Mouse (Mus musculus) neural tube, embryonic 15.5 days (tissue): ENCODE measurements around the gene Hoxa6. TPM values are rescaled to one million over a fixed set of nuclear protein-coding genes. Genes with fewer than 3 reads are reported as not detected.

Source experiments
- ATAC-seq: fragments of 200-750 bp; cut with Nextera tagmentation; 2 replicates; pipeline ENCODE4 v1.8.0; 2017; ENCODE audit warnings: mild to moderate bottlenecking, moderate TSS enrichment, moderate library complexity; ENCODE audit not compliant: low FRiP score
- H3K27ac ChIP-seq: fragments of 300-500 bp; sonication (generic); replicated peaks from 2 replicates; pipeline ENCODE4 v1.5.1; 2015; ENCODE audit warnings: mild to moderate bottlenecking, inconsistent platforms
- H3K27me3 ChIP-seq: fragments of 300-500 bp; sonication (generic); replicated peaks from 2 replicates; pipeline ENCODE4 v1.6.1; 2015; ENCODE audit warnings: inconsistent platforms
- H3K36me3 ChIP-seq: fragments of 300-500 bp; sonication (generic); 2 replicates; pipeline ENCODE4 v1.6.1; 2015; ENCODE audit warnings: inconsistent platforms
- H3K4me1 ChIP-seq: fragments of 300-500 bp; sonication (generic); 2 replicates; pipeline ENCODE4 v1.6.1; 2015; ENCODE audit warnings: inconsistent platforms
- H3K4me2 ChIP-seq: fragments of 300-500 bp; sonication (generic); 2 replicates; pipeline ENCODE4 v1.6.1; 2015; ENCODE audit warnings: inconsistent platforms, mild to moderate bottlenecking, moderate library complexity
- H3K4me3 ChIP-seq: fragments of 300-500 bp; sonication (generic); replicated peaks from 2 replicates; pipeline ENCODE4 v1.5.1; 2015; ENCODE audit warnings: mild to moderate bottlenecking, inconsistent platforms
- H3K9ac ChIP-seq: fragments of 300-500 bp; sonication (generic); replicated peaks from 2 replicates; pipeline ENCODE4 v1.6.1; 2015; ENCODE audit warnings: mild to moderate bottlenecking, inconsistent platforms
- H3K9me3 ChIP-seq: fragments of 300-500 bp; sonication (generic); replicated peaks from 2 replicates; pipeline ENCODE4 v1.6.1; 2016; ENCODE audit warnings: inconsistent platforms
- WGBS: fragments of 180-500 bp; shearing (Covaris S2); methylation state at CpG from one replicate; pipeline ENCODE4 v1.1.7; 2015; ENCODE audit warnings: mixed read lengths; 5-methylcytosine and 5-hydroxymethylcytosine counted together
- polyA plus RNA-seq: library from polyadenylated mRNA; unstranded; fragments of >200 nt; fragmentation: Nextera tagmentation; extraction: Ambion mirVana; gene quantifications from 2 replicates; pipeline ENCODE4 v1.2.1, GENCODE M21; 2015

Gene Hoxa6
- polyA plus RNA-seq, 1 experiment from 2014 or later = 15.0 TPM

DNA sequence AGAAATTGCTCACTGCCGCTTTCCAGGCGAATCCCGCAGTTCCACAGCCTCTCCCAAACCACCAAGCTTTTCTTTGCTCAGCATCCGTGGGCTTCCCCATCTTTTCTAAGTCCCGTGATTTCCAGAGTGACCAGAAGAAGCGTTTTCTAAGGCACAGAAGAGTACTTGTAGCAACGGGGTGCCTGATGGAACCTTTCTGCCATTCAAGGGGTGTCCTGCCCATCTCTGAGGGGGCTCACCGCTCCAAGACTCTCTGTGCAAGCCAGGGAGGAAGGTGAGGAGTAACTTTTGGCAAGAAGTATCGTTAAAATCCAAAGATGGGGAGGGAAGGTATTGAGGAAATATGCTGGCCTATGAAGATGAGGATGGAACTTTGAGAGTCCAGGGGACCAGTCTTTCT, 30.7 kb downstream of the Hoxa6 start:
- no peaks in the 10 kb centered on the region for H3K27me3 ChIP-seq
- H3K9me3 ChIP-seq = no peaks in the 10 kb centered on the region
- peak overlapping the region; percentile 58 for H3K9ac ChIP-seq
- H3K36me3 ChIP-seq = no peaks in the 10 kb centered on the region
- H3K4me3 ChIP-seq = peak overlapping the region; percentile 46
- peak overlapping the region; percentile 88 for H3K27ac ChIP-seq
- ATAC-seq = no peak
- H3K4me1 ChIP-seq = peaks cover 83% of the 10 kb centered on the region
- H3K4me2 ChIP-seq = peak overlapping the region; percentile 63
- WGBS = 10% methylated on average over 9 of the region's 9 CpGs

DNA sequence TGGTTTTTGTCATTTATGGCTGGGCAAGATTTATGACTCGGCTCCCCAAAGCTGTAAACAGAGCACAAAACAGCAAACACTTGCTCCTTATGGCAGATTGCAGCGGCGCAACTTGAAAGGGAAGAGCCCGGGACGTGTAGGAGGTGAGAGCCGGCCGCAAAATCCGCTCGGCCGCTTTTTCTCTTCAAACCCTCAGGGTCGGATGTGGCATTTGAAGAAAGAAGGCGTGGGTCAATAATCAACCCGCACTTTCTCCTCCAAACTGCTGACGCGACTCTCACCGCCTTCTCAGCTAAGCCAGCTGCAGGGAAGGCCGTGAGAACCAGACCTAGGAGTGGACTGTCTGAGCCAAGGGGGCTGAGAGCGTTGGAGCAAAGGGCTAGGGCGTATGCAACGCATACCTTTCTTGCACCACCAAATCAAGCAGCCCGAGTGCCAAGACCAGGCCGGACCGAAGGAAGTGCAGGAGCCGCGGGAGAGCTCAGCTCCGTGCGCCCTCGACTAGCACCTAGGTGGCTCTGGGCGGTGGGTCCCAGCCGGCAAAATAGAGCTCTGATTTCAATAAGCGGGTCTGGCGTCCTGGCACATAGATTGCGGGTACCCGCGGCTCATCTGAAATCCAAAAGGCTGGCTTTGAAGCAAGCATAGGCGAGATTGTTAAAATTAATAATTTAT, 31.3 kb downstream of the Hoxa6 start, which contains the start of gene 5730596B20Rik:
Gene 5730596B20Rik (plus strand): TSS at position 438 of the 675 bp plus-strand sequence.
- 10% methylated on average over 36 of the region's 36 CpGs for WGBS
- H3K36me3 ChIP-seq = no peaks in the 10 kb centered on the region
- peak within 1 kb of the TSS; percentile 63 for H3K4me2 ChIP-seq
- H3K27ac ChIP-seq = peak within 1 kb of the TSS; percentile 88
- ATAC-seq = no peak
- H3K9ac ChIP-seq = peak within 1 kb of the TSS; percentile 58
- peak within 1 kb of the TSS; percentile 46 for H3K4me3 ChIP-seq
- H3K9me3 ChIP-seq = no peaks in the 10 kb centered on the region
- H3K4me1 ChIP-seq = peaks cover 86% of the 10 kb centered on the region
- H3K27me3 ChIP-seq = no peaks in the 10 kb centered on the region

DNA sequence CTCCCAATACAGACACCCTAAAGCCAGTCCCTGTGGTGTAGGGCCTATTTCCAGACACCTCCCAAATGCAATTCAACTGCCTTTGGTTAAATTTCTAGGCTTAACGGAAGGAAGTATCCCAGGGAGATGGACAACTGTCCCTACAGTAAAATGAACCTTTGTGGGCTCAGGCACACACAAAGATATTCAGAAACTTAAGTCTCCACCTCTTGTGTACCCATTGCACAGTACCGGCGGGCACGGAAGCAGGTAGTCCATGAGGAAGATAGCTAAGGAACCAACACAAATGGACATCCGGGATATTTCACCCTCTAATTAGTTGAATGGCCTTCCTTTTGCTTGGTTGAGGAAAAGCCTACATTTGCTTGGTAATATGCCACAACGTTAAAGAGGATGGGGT, 32.1 kb downstream of the Hoxa6 start:
- H3K27me3 ChIP-seq = no peaks in the 10 kb centered on the region
- no peaks in the 10 kb centered on the region for H3K9me3 ChIP-seq
- H3K4me2 ChIP-seq = peak overlapping the region; percentile 63
- H3K27ac ChIP-seq = peak overlapping the region; percentile 88
- H3K9ac ChIP-seq = peak overlapping the region; percentile 58
- ATAC-seq = no peak
- H3K4me3 ChIP-seq = peak overlapping the region; percentile 46
- 9% methylated on average over 6 of the region's 6 CpGs for WGBS
- no peaks in the 10 kb centered on the region for H3K36me3 ChIP-seq
- H3K4me1 ChIP-seq = peaks cover 90% of the 10 kb centered on the region

DNA sequence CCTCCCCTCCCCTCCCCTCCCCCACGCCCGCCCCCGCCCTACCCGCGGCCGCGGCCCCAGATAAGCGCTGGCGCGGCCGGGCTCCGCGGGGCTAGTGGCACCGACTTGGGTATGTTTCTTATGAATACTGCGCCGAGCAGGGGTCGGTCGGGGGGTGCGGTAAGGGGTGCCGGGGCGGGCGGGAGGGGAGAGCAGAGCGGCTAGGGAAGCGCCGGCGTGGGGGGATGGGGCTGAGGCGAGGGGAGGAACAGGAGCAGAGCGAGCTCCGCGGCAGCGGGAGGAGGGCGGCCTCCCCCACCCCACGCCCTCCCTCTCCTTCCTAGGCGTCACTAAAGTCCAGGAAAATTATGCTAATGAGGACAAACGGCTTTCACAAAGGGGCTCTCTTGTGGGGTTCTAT, 32.7 kb downstream of the Hoxa6 start:
- ATAC-seq = 0 out of 2 replicates have a peak, but pooled peaks have one; percentile 15
- peak overlapping the region; percentile 58 for H3K9ac ChIP-seq
- H3K27ac ChIP-seq = peak overlapping the region; percentile 88
- H3K4me1 ChIP-seq = peaks cover 90% of the 10 kb centered on the region
- H3K27me3 ChIP-seq = no peaks in the 10 kb centered on the region
- peak overlapping the region; percentile 63 for H3K4me2 ChIP-seq
- peak overlapping the region; percentile 46 for H3K4me3 ChIP-seq
- H3K9me3 ChIP-seq = no peaks in the 10 kb centered on the region
- WGBS = 1% methylated on average over 20 of the region's 35 CpGs
- H3K36me3 ChIP-seq = no peaks in the 10 kb centered on the region

DNA sequence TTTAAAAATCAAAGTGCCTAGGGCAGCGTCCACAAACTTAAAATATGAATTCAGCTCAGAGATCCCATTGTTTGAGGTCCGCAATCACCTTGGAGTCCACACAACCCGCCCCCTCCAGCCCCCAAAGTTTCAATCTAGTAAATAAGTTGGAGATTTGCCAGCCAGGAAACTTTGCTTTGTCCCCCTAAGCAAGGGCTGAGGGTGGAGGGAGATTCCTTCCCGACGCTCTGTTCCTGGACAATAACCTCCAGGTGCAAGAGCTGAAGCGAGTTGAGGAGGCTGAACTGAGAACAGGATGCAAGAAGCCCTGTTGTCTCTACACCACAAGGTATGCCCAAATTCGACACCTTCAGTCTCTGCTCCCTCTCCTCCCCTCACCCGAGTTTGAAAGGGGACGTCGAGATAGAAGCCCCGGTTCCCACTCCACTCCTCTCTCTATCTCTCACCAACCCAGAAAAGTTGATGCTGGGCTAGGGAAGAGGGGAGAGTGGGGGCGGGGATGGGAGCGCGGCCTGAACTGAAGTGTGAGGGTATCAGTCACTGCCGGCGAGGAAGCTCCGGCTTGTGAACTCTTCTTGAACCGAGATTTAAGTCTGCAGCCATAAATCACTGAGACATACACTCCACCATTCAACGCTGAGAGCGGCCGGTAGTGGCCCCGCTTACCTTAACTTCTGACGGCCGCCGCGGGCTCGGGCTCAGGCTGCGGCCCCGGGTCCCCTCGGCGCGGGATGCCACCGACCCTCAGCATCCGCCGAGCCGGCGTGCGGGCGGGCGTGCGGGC, 33.4 kb downstream of the Hoxa6 start:
- H3K4me1 ChIP-seq = peaks cover 90% of the 10 kb centered on the region
- WGBS = 5% methylated on average over 41 of the region's 41 CpGs
- H3K4me3 ChIP-seq = peak overlapping the region; percentile 46
- H3K27me3 ChIP-seq = no peaks in the 10 kb centered on the region
- no peaks in the 10 kb centered on the region for H3K9me3 ChIP-seq
- no peaks in the 10 kb centered on the region for H3K36me3 ChIP-seq
- peak overlapping the region; percentile 58 for H3K9ac ChIP-seq
- H3K4me2 ChIP-seq = peak overlapping the region; percentile 63
- peak overlapping the region; percentile 88 for H3K27ac ChIP-seq
- no peak for ATAC-seq

DNA sequence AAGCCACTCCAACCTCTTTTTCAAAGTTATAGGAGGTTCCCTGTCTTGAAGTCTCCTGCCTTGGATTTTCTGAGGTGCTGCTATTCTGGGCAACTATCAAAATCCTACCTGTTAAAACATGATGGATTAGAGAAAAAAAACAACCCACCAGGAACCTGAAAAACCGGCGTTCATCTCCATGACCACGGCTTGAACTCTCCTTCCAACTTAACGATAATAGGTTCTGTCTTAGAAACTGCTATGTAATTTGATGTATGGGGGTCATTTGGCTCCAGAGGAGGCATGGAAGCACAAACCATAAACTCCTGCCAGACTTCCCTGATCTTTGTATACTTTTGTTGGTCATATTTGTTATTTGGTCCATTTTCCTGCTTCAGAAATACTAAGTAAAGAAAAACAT, 34.9 kb downstream of the Hoxa6 start:
- ATAC-seq = no peak
- H3K36me3 ChIP-seq = no peaks in the 10 kb centered on the region
- H3K27ac ChIP-seq = peak overlapping the region; percentile 60
- H3K9me3 ChIP-seq = no peaks in the 10 kb centered on the region
- H3K4me3 ChIP-seq = peak overlapping the region; percentile 38; the same call in 1 of the 2 replicates
- no peaks in the 10 kb centered on the region for H3K27me3 ChIP-seq
- H3K4me2 ChIP-seq = peak overlapping the region; percentile 68
- H3K4me1 ChIP-seq = peaks cover 87% of the 10 kb centered on the region
- WGBS = 7% methylated on average over 4 of the region's 4 CpGs
- H3K9ac ChIP-seq = no peak overlapping the region

DNA sequence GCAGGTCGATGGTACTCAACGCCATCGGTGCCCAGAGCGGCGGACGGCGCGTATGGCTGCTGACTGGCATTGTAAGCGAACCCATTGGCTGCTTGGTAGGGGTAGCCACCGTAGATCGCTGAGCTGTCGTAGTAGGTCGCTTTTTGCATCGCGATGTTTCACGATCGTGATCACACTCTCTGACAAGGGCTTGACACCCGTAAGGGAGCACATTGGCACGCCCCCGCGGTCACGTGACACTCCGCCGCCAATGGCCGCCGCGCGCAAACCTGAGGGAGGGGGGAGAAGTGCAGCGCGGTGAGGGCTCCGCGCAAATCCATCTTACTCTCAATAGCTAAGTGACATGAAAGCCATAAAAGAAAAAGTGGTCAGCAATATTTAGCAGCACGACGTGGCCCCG, 36.0 kb downstream of the Hoxa6 start:
- ATAC-seq = peak; percentile 85
- peak overlapping the region; percentile 48 for H3K9ac ChIP-seq
- H3K9me3 ChIP-seq = no peaks in the 10 kb centered on the region
- H3K4me1 ChIP-seq = peaks cover 88% of the 10 kb centered on the region
- no peaks in the 10 kb centered on the region for H3K36me3 ChIP-seq
- H3K4me3 ChIP-seq = peak overlapping the region; percentile 38
- H3K4me2 ChIP-seq = peak overlapping the region; percentile 68
- H3K27ac ChIP-seq = peak overlapping the region; percentile 94
- WGBS = 1% methylated on average over 35 of the region's 35 CpGs
- no peaks in the 10 kb centered on the region for H3K27me3 ChIP-seq

DNA sequence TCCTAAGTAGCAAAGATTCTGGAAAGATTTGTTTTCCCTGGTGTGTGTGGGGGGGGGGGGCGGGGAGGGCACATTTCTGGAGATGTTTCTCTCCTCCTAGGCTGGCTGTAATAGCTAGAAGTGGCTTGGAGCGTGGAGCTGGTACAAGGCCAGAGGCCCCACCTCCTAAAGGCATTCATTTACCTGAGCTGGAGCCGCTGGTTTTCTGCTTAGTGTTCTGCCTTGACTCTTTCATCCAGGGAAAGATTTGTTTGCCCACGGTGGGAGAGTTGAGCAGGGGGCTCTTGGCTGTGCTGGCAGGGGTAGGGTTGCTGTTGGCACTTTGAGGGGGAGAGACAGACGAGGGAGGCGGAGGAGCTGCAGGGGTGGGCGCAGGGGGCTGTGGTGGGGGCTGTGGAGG, 36.6 kb downstream of the Hoxa6 start:
- H3K27me3 ChIP-seq = no peaks in the 10 kb centered on the region
- peaks cover 88% of the 10 kb centered on the region for H3K4me1 ChIP-seq
- H3K36me3 ChIP-seq = no peaks in the 10 kb centered on the region
- peak overlapping the region; percentile 68 for H3K4me2 ChIP-seq
- 3% methylated on average over 7 of the region's 7 CpGs for WGBS
- H3K27ac ChIP-seq = peak overlapping the region; percentile 94
- H3K9ac ChIP-seq = peak overlapping the region; percentile 48
- H3K9me3 ChIP-seq = no peaks in the 10 kb centered on the region
- H3K4me3 ChIP-seq = peak overlapping the region; percentile 38
- ATAC-seq = peak; percentile 36

DNA sequence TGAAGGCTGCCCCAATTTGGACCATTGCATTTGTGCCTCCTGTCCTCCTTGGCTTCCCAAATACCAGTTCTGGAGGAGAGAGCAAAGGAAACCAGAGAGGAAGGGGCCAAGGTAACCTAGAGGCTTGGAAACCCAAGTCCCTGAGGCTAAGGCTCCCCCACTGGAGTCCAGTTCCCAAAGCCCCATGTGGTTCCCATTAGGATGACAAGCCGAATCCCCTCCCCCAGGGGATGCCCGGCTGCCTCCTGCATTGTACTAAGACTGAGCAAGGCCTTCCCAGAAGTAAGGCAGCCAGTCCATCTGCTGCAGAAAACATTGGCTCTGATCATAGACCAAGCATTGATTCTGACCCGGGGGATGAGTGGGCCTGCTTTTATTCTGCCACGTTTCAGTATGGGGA, 37.2 kb downstream of the Hoxa6 start:
- Histone ChIP-seq H3K27me3 (no peaks in the 10 kb centered on the region), H3K4me3 (no peak overlapping the region), H3K4me1 (peaks cover 88% of the 10 kb centered on the region), H3K27ac (peak overlapping the region; percentile 94), H3K4me2 (peak overlapping the region; percentile 68), H3K9ac (0 out of 2 replicates have a peak overlapping the region, but pooled peaks have one; percentile 34), H3K36me3 (no peaks in the 10 kb centered on the region), H3K9me3 (no peaks in the 10 kb centered on the region)
- WGBS = 11% methylated on average over 4 of the region's 4 CpGs
- no peak for ATAC-seq

DNA sequence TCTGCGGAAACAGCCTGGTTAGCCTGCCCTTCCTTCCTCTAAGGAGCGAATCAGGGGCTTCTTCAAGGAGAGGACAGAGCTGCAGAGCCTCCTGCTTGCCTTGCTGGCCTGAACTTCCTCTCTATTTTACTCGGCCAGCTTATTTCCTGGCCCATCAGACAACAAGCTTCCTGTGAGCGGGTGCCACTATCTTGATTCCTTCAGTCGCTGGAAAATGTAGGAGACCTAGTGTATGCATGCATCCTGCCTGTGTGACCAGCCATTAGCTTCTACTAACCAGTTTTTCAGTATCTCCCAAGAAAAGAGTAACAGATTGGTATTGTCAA, 37.7 kb downstream of the Hoxa6 start:
- Histone ChIP-seq H3K9ac (peak overlapping the region; percentile 34; the same call in 1 of the 2 replicates), H3K4me3 (peak overlapping the region; percentile 1; the same call in 1 of the 2 replicates), H3K4me1 (peaks cover 87% of the 10 kb centered on the region), H3K4me2 (peak overlapping the region; percentile 68), H3K9me3 (no peaks in the 10 kb centered on the region), H3K27me3 (no peaks in the 10 kb centered on the region), H3K27ac (peak overlapping the region; percentile 94), H3K36me3 (no peaks in the 10 kb centered on the region)
- no peak for ATAC-seq
- 23% methylated on average over 5 of the region's 5 CpGs for WGBS

DNA sequence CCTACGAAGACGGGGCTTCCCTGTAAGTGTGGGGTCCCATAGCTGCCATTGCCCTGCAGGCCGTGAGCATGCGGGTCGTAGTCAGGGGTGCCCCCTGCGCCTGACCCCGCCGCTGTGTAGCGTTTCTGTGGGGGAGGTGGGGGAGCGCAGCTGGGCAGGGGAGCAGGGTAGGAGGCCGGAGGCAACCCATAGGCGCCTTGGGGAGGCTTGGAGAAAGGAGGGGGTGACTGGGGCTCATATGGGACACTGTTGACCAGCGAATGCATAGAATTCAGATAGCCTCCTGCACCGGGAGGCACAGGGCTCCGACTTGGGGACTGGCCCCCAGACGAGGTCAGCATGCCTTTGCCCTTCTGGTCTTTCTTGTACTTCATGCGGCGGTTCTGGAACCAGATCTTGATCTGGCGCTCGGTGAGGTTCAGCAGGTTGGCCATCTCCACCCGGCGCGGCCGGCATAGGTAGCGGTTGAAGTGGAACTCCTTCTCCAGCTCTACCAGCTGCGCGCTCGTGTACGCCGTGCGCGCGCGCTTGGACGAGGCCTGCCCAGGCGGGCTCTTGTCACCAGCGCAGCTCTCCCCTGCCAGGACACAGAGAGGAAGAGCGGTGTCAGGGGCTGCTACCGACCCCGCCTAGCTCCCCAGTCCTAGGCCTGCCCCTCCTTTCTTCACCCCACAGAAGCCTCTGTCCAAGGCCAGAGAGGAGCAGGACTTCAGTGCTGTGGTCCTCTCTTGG, 38.2 kb downstream of the Hoxa6 start:
- Histone ChIP-seq H3K4me3 (peak overlapping the region; percentile 1; the same call in 1 of the 2 replicates), H3K27ac (peak overlapping the region; percentile 94)

More for the DNA sequence above, 38.2 kb downstream of the Hoxa6 start:
- Histone ChIP-seq H3K9me3 (no peaks in the 10 kb centered on the region), H3K9ac (peak overlapping the region; percentile 34), H3K4me2 (peak overlapping the region; percentile 68), H3K27me3 (no peaks in the 10 kb centered on the region), H3K36me3 (no peaks in the 10 kb centered on the region), H3K4me1 (peaks cover 88% of the 10 kb centered on the region)
- 8% methylated on average over 40 of the region's 40 CpGs for WGBS
- no peak for ATAC-seq
